Mouse (Mus musculus): ENCODE results near the gene Fadd.

Gene Fadd

GRCm38 (mm10) chr7:144527723-144528221, 54.5 kb downstream of the Fadd start:
- DNase-seq: peak; percentile 28

Data from kidney, adult 11 months (tissue).